Mouse (Mus musculus): ENCODE results near the gene Nxn.
A peak's percentile ranks its signal among the peaks of the same experiment; 100 is the strongest.
"Not testable (repeated sequence)": the region's sequence is repeated elsewhere in the genome, so short reads cannot be mapped to it uniquely, and the experiment has no call there.

Gene Nxn

DNA sequence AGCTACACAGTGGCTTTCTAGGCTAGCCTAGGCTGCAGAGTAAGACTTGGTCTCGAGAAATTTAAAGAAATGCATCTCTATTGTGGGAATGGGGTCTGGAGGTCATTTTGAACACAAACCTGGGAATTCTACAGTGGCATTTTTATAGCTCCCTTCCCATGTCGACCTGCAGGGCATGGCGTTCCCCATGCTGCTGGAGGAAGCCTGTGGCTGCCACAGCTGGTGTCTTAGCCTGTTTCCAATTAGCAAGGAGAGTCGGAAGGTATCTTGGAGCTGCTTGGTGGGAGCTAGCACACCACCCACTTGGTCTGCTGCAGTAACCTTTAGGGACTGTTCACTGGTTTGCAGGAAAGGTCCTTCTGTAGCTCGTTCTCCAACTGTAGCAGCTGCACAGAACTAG lies 142.8 kb downstream of the Nxn start:
- no peak for DNase-seq

DNA sequence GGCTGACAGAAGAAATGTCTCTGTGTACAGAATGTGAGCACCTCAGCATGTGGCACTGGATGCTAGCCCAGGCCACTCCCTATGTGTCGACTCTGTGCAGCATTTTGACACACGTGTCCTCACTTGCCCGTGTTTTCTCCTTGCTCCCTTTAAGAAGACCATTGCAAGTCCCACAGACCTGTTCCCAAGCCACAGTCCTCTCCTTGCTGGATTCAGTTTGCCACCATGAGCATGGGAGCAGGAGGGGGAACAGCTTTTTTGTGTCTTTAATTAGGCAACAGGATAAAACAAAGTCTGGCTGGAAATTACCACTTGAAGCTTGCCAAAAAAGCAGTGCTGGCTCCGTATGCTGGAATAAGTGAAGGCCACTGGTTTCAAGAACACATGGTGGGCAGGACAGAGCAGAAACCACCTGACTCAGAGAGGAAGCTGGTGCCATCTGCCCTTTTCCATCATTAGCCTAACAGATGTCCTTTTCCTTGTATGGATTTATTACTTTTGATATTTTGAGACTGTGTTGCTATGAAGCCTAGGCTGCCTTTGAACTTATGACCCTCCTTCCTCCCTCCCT lies 143.4 kb downstream of the Nxn start:
- DNase-seq: no peak

DNA sequence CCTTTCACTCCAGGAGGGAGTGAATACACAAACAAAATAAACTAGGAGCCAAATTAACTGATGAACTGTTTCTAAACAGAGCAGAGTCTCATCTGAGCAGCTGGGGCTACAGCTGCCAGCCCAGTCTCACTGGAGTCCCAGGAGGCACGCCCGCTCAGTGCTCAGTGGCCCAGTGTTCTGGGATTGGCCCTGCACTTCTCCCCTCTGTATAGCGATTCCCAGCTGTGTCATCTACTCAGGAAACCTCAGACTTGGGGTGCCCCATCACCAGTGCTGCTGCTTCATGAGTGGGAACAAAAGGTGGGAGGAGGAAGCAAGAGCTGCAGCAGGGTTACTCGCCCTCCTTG lies 145.0 kb downstream of the Nxn start:
- DNase-seq: no peak

DNA sequence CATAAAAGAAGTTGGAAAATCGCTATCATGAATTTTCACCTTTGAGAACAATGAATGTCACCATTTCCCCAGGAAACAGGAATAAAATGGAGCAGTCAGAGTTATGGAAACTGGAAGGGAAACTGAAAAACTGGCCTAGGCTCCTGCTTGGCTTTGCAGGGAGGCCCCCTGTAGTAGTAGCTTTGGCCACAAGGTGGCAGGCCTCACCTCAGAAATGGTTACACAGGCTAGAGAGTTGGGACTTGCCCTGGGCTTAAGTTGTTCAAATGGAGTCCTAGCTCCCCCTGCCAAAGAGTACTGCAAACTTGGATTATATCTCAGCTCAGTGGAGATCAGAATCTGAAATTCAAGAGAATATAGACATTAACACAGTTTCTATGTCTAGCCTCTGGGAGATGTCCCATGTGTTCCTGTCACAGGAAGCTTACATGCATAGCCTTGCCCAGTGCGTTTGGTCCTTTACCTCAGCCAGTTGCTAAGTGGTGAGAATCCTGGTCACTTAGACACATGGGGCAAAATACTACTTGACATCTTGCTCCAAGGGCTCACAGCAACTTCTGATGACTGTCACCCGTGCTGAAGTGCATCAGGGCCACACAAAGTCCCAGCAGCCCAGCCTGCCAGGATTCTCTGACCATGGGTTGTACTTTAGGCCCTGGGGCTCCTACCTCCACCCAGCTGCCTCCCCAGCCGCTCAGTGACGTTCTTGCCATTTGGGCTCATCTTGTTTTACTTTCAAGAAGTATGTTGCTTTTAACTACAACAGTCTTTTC lies 145.6 kb downstream of the Nxn start:
- DNase-seq: peak; percentile 60 to 85

DNA sequence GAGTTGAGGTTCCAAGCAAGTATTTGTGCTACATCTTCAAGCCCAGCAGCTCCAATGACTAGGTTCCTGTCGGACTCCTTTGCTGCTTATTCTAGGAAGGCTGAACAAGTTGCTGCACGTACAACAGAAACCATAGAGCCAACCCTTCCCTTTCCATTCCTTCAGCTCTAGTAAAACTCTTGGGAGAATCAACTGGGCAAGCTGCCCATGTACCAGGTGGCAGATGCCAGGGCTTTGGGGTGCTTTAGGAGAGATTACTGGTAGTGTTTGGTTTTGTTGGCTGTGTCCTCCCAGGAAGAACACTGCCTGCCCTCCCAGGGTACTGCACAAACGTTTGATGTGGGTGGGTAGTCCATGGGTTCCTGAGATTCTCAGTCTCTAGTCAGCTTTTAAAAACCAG lies 146.9 kb downstream of the Nxn start:
- DNase-seq: no peak

DNA sequence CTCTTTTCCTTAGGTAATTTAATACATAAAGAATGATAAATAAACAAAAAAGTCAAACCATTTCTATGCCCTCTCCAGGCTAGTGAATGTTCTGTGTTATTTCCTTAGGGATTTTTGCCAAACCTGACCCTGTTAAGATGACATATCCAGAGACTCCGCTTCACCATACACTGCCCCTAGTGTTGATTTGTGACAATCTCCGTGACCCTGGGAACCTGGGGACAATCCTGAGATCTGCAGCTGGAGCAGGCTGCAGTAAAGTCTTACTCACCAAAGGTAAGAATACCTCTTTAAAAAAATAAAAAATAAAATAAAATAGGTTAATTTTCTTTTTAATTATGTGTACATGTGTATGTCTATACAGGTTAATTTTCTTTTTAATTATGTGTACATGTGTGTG lies 151.7 kb downstream of the Nxn start:
- no peak for DNase-seq

DNA sequence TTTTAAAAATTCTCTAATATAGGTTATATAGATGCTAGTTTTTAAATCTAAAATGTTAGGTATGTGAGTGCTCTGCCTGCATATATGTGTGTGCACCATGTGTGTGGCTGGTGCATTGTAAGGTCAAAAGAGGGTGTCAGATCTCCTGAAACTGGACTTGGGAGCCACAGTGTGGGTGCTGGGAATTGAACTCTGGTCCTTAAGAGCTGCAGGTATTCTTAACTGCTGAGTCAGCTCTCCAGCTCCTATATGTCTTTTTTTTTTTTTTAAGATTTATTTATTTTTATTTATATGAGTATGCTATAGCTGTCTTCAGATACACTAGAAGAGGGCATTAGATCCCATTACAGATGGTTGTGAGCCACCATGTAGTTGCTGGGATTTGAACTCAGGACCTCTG lies 152.5 kb downstream of the Nxn start:
- no peak for DNase-seq

DNA sequence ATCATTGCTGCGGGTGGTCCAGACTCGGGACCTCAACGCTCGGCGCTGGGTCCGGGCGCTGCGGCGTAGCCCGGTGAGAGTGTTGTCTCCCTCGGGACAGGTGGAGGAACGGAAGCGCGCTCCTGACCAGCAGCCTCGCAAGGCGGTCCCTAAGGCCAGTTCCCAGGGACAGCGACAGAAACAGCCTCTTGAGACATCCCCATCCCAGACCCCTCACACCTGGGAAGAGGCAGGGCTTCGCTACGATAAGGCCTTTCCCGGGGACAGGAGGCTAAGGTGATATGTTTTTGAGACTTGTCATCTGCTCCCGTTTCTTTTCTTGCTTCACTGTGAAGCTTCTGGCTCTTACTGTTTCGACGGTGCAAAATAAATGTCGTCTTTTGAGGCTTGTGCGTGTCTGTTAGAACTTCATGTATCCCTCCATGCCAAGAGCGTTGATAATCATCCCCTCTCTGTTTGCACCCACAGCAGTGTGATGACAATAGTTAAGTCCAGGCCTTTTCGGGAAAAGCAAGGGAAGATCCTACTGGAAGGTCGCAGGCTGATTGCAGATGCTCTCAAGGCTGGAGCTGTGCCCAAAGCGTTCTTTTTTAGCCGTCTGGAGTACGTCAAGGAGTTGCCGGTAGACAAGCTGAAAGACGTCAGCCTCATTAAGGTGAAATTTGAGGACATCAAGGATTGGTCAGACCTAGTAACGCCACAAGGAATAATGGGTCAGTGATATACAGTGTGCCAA lies 155.0 kb downstream of the Nxn start:
- no peak for DNase-seq

DNA sequence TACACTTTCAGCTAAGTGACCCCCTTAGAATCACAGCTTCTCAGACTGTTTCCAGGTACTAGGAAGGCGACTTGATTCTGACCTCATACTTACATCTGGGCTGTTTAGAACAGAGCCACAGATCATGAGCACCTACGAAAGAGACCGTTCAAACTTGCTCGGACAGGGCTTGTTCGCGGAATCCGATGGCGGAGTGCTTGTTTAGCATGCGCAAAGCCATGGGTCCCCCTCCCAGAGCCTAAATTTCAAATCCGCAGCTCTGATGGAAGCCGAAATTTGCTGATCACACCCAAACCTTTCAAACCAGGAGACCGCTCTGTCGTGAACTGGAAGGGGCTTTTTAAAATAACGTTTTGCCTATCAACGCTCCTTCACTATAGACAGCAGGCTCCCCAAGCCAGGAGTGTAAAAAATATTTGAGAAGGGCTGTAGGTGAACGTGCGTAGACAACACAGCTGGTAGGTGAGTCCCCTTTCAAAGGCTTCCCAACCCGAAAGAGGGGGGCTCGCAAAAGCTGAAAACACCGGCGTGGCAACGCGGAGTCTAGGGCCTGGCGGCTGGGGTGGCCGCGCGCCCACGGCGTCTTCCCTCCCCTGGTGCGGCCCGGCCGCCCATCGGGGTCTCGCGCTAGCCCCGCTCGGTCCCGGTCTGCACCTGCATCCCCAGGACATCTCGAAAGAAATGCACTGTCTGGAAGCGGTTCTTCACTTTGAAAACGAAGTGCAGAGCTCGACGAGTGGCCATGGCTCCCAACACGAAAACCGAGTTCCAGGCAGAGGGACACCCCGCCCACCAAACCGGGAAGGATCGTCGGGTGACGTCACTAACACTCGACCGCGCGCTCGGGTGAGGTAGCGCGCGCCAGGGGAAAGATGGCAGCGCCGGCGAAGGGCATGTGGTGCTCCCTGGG lies 155.8 kb downstream of the Nxn start, which contains the start of the genes Mrm3 and Glod4:
TSS of gene Mrm3 (plus strand) at position 815 of the 910 bp plus-strand sequence.
TSS of gene Glod4 (minus strand) at position 825 of the 910 bp plus-strand sequence.
- peak; percentile 78 to 89 for DNase-seq

DNA sequence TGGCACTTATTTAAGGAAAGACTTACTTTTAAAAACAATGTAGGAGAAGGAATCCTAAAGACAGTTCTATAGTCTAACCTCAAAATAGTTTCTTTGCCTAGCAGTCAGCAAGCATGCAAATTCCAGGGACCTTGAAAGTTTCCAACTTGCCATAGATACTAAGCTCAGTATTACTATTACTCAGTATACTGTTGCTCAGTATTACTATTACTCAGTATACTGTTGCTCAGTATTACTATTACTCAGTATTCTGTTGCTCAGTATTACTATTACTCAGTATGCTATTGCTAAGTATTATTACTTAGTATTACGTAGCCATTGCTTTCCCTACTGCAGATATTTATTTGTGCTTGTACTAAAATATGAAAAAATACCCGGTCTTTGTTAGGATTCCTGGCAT lies 159.2 kb downstream of the Nxn start:
- no peak for DNase-seq

DNA sequence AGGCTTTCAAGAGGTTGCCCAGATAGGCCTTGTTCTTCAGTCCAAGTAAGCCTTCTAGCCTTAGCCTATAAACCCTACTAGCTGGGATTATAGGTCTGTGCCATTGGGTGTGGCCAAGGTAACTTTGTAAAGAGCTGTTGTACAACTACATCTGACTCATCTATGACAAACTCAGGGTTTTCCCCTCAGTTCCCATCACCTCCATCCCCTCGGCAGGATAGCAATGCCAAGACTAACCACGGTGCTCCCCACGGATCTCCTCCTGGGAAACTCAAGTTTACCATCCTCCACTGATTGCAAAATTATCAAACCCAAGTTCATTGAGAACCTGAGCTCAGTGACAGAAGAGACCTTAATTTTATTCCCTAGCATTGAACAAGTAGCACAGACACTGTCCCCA lies 162.8 kb downstream of the Nxn start:
- DNase-seq: no peak

DNA sequence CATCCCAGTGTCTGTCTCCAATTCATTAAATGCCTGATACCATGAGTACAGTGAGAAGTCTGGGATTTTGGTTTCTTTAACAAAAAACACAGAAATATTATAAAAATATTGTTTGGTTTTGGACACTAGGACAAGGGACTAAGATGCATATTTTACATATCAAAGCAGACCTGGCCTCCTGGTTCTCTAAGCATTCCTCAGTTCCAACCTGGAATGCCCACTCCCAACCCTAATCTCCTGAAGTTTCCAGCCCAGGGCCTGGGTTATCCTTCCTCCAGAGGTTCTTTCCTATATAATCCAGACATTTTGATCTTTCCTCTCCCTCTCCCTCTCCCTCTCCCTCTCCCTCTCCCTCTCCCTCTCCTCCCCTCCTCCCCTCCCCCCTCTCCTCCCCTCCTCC lies 173.9 kb downstream of the Nxn start:
- no peak for DNase-seq

DNA sequence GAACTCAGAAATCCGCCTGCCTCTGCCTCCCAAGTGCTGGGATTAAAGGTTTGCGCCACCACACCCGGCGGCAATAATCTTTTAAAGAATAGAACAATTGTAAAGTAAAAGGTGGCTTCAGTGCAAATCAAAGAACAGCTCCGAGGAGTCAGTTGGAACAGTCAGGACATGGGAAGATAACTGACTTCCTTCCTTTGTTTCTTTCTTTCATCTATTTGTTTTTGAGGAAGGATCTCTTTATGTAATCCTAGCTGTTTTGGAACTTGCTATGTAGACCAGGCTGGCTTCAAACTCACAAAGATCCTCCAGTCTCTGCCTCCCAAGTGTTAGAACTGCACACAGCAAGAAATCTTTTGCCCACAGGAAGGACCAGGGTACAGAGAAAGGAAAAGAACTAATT lies 174.3 kb downstream of the Nxn start:
- DNase-seq: no peak

DNA sequence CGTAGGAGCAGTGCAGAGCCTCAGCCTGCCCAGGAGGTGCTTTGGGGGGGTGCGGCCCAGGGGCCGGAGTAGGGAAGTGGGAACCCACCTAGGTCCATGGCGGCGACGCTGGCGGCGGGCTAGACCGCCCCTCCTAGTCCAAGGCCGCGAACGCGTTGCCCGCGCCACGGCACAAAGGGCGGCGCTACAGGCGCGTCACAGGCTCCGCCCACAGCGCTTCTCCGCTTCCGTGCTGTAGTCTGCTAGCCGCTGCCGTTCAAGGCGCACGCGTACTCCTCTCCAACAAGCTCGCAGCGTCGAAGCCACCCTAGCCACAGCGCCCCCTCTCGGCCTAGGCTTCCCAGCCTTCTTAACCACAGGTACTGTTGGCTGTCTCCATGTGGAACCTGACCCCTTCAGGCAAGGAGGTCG lies 181.5 kb downstream of the Nxn start, which contains the start of the genes Dbil5 and Gemin4:
TSS of gene Dbil5 (plus strand) at position 219 of the 411 bp plus-strand sequence.
TSS of gene Gemin4 (minus strand) at position 275 of the 411 bp plus-strand sequence.
- peak; percentile 94 to 97 for DNase-seq

DNA sequence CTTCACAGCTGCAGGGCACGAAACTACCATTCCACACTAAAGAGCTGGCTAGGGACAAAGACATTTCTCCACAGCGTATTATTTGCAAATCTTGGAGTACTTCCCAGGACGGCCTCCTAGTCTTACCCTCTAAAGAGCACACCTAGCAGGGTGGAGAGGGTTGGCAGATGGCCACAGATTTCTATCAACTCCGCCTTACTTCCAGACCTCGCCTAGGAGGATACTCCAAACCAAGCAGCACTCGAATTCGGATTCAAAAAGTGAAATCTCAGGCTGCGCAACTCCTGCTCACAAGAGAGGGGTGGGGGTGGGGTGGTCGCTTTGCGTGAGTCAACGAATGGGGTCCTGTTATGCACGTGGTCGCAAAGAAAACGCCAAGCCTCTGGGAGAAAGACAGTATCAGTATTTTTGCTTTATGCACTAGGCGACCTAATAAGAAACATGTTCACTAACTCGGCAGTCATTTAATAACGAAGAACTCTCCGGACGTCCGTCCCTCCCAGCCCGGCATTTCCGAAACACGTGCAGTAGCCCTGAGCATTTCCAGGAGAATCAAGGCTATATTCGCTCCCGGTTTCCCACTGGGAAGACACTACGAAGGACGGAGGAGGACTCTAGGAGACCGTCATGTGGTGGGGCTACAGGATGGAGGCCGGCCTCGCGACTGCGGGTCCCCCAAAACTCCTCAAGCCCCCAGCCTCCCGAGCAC lies 182.1 kb downstream of the Nxn start:
- peak in 1 of 2 experiments; percentile 6 for DNase-seq

DNA sequence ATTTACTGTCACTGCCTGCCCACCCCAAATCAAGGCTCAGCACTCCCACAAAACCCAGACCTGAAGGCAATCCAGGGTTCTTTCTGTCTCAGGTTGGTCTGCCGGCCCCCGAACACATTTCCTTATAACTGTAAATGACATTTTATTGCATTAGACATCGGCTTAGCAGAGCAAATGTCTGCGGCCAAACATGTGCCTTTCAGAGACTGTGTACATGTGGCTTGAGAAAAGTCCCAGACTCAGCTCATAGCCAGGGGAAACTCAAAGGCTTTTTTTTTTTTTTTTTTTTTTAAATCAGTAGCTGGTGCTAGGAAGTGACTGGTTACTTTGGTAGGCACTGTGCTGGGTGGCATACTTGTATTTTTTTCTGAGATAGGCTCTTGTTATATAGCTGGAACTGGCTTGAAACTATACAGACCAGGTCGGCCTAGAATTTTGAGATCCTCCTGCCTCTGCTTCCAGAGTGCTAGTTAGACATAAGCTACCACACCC lies 182.8 kb downstream of the Nxn start:
- DNase-seq: no peak

DNA sequence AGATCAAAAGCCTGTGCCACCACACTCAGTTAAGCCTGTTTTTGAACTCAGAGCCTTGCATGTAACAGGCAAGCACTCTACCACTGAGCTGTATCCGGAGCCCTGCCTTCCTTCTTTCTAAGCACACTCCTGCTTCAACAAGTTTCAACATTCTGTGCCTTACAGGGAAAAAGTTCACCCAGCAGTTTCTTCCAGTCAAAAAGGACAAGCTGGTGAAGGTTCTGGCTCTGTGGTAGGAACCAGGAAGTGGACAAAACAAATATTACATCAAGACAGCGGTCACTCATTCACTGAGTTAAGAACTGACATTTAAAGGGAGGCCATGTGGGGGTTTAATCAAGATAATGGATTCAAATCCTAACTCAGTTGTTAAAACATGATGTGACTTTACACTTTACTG lies 183.9 kb downstream of the Nxn start:
- DNase-seq: no peak

DNA sequence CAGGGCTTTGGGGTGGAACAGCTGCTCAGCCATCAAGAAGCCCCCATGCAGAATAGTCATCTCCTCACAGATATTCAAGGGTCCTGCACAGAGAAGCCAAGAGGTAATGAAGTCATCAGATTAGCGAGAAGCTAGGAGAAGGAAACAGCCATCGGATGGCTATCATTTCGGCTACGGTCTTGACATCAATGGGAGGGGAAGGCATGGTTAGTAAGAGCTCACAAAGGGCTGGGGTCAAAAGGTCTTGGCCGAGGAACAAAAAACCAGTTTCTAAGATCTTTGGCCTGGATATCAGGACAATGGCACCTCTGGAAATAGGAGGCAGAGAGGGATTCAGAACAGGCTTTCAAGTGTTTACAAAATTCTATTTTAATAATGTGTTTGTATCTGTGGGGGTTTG lies 185.1 kb downstream of the Nxn start:
- no peak for DNase-seq

DNA sequence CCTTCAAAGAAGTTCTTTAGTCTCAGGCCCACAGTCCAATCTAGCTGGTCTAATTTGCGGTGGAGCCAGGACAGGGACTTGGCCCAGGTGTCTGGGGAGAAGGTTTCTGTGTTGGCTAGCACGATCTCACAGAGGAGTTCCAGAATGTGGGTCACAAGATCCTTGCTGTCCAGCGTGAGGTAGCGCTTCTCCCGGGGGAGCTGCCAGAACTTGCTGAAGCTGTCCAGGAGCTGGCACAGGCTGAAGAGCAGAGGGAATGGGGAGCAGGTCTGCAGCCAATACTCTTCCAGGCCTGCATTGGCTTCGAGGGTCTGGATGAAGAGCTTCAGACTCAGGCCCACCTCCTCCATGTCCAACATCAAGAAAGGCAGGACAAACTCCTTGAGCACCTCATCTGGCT lies 187.3 kb downstream of the Nxn start:
- DNase-seq: not testable (repeated sequence)

DNA sequence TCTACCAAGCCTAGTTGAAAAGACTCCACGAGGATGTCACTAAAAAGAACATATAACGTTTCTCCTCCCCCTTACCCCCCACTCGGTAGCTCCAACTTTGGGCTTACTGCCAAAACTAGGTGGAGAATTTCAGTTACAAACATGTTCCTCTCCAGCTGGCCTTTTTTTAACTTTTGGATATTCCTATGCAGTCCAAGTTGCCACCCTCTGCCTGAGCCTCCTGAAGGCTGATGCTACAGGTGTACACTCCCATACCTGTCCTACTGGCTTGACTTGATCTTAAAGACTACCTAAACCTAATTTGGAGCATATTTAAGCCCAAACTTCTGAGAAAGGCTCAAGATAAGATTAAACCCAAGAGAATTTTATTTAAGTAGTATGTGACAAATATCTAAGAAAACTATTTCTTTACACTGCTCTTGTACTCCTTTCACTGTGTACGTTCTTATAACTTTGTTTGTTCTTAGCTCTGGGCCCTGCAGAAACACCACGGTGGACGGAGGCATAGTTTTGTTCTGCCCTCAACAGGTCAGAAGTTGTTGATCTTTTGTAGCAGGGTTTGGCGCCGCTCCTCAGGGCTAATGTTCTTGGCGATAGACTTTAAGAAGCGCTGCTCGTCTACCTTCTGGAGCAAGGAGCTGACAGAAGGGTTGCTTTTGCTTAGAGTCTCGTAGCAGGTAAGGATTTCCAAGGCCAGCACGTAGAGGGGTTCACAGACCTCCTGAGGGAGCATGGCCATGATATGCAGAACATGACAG lies 188.5 kb downstream of the Nxn start:
- no peak for DNase-seq

Measured in spleen, adult 18-20 months (tissue).